Mouse (Mus musculus) heart, adult 2 months (tissue): ENCODE results near the gene Sytl1.

Experiments
- CTCF ChIP-seq: fragments of 200-600 bp; IDR thresholded peaks from 2 replicates; pipeline ENCODE4 v1.8.1; 2022; ENCODE audit warnings: antibody characterized with exemption, mild to moderate bottlenecking, moderate library complexity
- EP300 ChIP-seq: fragments of 200-500 bp; IDR thresholded peaks from 2 replicates; pipeline ENCODE4 v1.6.1; 2011; ENCODE audit warnings: low read depth, low read length, control low read depth; ENCODE audit not compliant: insufficient read depth

DNA sequence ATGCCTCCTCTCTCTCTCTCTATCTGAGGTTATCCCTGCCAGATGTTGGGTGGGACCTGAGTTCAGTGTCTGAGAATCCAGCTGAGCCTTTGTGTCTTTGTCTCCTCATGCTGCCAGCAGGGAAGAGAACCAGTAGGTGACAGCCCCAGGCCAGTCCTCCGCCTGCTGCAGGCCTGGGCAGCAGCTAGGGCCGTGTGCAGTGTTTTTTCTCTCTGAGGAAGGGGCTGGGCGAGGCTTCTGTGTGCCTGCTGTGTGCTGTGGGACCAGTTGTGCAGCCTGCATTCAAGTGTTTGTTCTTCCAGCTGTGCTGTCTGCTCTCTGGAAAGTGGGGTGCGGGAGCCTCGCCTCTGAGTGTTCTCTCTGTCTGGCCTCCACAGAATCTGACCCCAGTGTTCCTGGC lies 39.0 kb downstream of the Sytl1 start:
- no peak for TF ChIP-seq CTCF
- TF ChIP-seq EP300, result no peak
